Mouse (Mus musculus): Measurements from ENCODE around the gene Zfp746. TPM values are rescaled to one million over a fixed set of nuclear protein-coding genes. Genes with fewer than 3 reads are reported as not detected.
"Not testable (repeated sequence)": the region's sequence is repeated elsewhere in the genome, so short reads cannot be mapped to it uniquely, and the experiment has no call there.

The Zfp746 gene
- polyA plus RNA-seq (2016; fragmentation: Nextera tagmentation; extraction: Ambion mirVana) = 29.4 and 29.6 TPM in 2 replicates

DNA sequence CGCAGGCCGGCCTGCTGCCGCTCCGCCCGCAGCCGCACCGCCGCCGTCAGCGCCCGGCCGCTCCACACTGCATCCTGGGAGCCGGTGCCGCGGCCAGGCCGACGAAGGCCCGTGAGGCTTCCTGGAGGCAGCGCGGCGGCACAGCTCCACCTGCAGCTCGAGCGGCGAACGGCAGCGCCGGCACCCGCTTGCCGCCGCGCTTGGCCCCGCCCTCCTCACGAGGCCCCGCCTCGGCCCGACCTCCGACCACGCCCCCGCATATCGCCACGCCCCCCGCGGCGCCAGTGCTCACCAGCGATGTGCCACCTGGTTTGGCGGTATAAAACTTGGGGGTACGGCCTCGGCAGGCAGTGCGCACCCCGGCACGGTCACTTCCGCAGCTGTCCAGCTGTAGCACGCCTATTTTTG, at the start of gene Zfp746:
Zfp746 (minus strand) TSS at position 123 of the 408 bp plus-strand sequence.
- peak within 1 kb of the TSS; percentile 94 for H3K27ac ChIP-seq (replicated peaks)
- H3K4me3 ChIP-seq = peak within 1 kb of the TSS; percentile 96
- H3K36me3 ChIP-seq = peaks cover 21% of the 10 kb centered on the region
- ATAC-seq (ENCODE audit: low FRiP score, low read depth) = peak; percentile 95
- H3K9me3 ChIP-seq = no peaks in the 10 kb centered on the region
- 0% methylated on average over 48 of the region's 53 CpGs for WGBS
- H3K4me1 ChIP-seq = peaks cover 11% of the 10 kb centered on the region
- H3K9ac ChIP-seq (replicated peaks) = peak within 1 kb of the TSS; percentile 97
- no peaks in the 10 kb centered on the region for H3K27me3 ChIP-seq
- H3K4me2 ChIP-seq (replicated peaks) = peak within 1 kb of the TSS; percentile 73

DNA sequence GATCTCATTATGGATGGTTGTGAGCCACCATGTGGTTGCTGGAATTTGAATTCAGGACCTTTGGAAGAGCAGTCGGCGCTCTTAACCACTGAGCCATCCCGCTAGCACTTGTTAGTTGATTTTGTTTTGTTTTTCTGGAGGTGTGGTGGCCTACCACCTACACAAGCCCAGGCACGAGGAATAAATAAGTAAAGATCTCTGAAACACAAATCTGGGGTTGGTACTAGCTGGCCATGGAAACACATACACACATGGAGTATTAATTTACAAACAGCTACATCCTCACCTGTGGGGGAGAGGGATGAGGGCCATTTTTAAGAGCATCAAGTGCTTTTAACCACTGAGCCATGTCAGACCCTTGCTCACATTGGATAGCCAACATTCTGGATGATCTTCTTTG, 34.7 kb upstream of the Zfp746 start:
- not testable (repeated sequence) for H3K9me3 ChIP-seq; H3K4me3 ChIP-seq; H3K9ac ChIP-seq (replicated peaks); H3K27ac ChIP-seq (replicated peaks); H3K4me2 ChIP-seq (replicated peaks); H3K4me1 ChIP-seq; H3K36me3 ChIP-seq; ATAC-seq (ENCODE audit: low FRiP score, low read depth); H3K27me3 ChIP-seq
- 78% methylated on average over 4 of the region's 4 CpGs for WGBS

DNA sequence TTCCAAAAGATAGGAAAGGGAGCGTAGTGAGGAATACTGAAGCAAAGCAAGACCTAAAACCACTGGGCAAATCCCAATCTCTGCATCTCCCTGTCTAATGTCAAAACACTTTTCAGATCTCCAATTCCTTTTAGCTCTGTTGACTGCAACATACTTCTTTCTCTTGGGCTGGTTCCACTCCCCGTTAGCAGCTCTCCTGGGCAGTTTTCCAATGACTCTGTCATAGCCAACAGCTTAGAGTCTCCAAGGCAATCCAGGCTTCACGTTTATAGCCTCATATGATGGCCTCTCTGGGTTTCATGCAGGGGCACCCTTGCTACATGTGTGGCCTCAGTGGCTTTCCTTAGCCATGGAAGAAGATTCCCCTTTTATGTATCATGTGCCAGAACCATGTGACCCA, 29.6 kb upstream of the Zfp746 start:
- H3K27ac ChIP-seq (replicated peaks) = no peak overlapping the region
- 81% methylated on average over 3 of the region's 3 CpGs for WGBS
- H3K9me3 ChIP-seq = no peaks in the 10 kb centered on the region
- no peaks in the 10 kb centered on the region for H3K4me1 ChIP-seq
- H3K4me3 ChIP-seq = no peak overlapping the region
- no peak overlapping the region for H3K9ac ChIP-seq (replicated peaks)
- ATAC-seq (ENCODE audit: low FRiP score, low read depth) = no peak
- no peak overlapping the region for H3K4me2 ChIP-seq (replicated peaks)
- H3K27me3 ChIP-seq = no peaks in the 10 kb centered on the region
- H3K36me3 ChIP-seq = no peaks in the 10 kb centered on the region

DNA sequence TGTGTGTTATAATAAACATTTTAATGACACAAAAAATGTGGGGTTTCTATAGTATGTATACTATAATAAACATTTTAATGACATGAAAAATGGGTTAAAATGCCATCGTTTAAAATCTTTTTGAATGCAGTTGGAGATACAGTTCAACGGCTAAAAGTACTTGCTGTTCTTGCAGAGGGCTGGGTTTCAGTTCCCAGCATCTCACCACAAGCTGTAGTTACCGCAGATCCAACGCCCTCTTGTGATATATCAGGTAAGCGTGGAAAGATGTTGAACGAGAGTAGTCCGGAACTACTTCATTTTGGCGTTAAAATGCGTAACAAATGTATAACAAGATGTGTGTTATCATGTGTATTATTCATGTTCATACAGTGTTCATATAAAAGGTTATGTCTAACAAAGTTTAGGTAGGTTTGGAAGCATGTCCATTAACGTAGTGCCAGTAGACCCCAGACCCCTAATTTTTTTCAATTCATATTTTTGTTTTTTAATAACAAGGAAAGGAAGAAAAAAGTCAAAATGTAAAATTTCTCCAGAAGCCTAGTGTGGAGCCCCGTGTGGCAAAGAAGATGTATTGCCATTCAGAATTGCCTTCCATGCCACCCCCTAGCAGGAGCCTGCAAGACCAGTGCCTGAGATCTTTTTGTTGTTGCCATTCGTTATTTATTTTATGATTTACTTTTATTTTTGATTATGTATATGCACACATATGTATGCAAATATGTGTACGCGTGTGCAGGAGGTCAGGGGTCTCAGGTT, 743 bp upstream of the Zfp746 start:
- Histone ChIP-seq H3K27ac (replicated peaks) (no peak overlapping the region), H3K36me3 (peaks cover 14% of the 10 kb centered on the region), H3K4me1 (peaks cover 11% of the 10 kb centered on the region), H3K4me2 (replicated peaks) (peak overlapping the region; percentile 73), H3K27me3 (no peaks in the 10 kb centered on the region), H3K4me3 (peak overlapping the region; percentile 96), H3K9ac (replicated peaks) (no peak overlapping the region), H3K9me3 (no peaks in the 10 kb centered on the region)
- WGBS = 45% methylated on average over 14 of the region's 14 CpGs
- ATAC-seq (ENCODE audit: low FRiP score, low read depth) = no peak; the same call in 1 of the 2 replicates

DNA sequence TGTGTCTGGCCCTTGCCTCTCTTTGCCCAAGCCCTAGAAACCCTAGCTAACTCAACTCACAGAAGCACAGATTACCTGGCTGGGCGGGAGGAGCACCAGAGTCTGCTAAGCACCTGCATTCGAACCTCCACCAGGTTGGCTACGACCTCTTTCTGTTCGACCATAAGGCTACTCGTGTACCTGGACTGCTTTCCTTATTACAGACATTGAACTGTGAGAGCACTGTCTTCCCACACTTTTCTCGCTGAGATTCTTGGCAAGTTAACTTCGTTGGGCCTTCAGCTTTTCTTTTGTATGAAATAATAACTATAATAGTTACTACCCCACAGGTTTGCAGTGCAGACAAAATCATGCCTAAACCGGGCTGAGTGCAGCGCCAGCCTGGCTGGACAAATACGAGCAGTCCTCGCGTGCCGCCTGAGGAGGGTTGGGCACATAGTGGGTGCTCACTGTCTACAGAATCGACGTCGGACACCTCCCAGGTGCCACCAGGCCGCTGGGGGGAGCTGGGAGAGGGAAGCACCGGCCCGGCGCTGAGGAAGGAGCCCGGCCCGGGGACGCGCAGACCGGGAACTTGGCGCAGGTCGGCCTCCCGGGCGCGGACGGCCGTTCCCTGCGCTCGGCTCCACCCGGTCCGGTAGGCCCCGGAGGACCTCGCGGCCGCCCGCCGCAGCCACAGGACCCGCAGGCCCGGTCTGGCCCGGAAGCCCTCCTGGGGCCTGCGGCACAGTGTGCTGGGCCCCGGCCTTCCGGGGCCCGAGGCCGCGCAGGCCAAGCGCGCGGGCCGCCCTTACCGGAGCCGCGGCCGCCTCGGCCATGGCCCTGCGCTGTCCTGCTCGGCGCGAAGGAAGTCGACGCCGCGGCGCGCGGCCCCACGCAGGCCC, 630 bp downstream of the Zfp746 start:
- Histone ChIP-seq H3K4me2 (replicated peaks) (peak overlapping the region; percentile 73), H3K27me3 (no peaks in the 10 kb centered on the region), H3K4me3 (peak overlapping the region; percentile 96), H3K36me3 (peaks cover 28% of the 10 kb centered on the region), H3K4me1 (peaks cover 11% of the 10 kb centered on the region), H3K27ac (replicated peaks) (peak overlapping the region; percentile 94), H3K9me3 (no peaks in the 10 kb centered on the region), H3K9ac (replicated peaks) (peak overlapping the region; percentile 97)
- WGBS = 4% methylated on average over 45 of the region's 72 CpGs
- ATAC-seq (ENCODE audit: low FRiP score, low read depth) = peak; percentile 92

DNA sequence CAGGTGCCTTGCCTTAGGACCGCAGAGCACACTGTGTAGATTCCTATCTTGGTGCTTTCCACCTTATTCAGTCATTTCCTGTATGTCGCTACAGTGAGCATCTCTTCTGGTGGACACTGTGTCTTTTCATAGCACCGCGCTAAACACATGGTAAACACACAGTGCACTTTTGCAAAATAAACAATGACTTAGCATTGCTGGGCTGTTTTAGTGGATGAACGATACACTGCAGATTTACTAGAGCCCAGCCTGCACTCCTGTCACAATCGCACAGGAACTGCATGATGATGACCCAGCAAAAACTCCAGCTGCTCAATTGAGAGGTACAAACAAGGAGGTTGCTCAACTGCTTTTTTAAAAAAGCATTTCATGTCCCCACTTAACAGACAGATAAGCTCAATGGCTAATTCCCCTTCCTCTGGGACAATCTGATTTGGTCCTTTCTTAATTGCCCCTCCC, 2.6 kb downstream of the Zfp746 start:
- Histone ChIP-seq H3K4me2 (replicated peaks) (no peak overlapping the region), H3K36me3 (peaks cover 47% of the 10 kb centered on the region), H3K9ac (replicated peaks) (no peak overlapping the region), H3K4me1 (peaks cover 11% of the 10 kb centered on the region), H3K9me3 (no peaks in the 10 kb centered on the region), H3K27ac (replicated peaks) (no peak overlapping the region), H3K27me3 (no peaks in the 10 kb centered on the region), H3K4me3 (no peak overlapping the region)
- WGBS = 95% methylated on average over 6 of the region's 6 CpGs
- ATAC-seq (ENCODE audit: low FRiP score, low read depth) = no peak

DNA sequence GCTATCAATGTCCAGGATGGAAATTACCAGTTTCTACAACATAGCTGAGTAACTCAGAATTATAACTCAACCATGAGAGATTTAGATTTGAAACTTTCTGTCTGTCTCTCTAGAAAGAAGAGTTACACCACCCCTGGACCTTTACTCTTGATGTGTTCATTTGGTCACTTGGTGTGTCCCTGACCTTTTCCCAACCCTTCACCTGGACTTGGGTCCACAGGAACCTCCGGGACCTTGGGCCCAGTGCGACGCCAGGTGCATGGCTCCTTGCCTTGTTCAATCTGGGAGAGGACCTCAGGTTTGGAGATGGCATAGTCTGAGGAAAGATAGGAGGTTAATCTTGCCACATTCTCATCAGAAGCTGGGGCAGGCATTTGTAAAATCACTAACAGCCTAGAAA, 4.4 kb downstream of the Zfp746 start:
- Histone ChIP-seq H3K9ac (replicated peaks) (no peak overlapping the region), H3K27ac (replicated peaks) (no peak overlapping the region), H3K4me3 (no peak overlapping the region), H3K9me3 (no peaks in the 10 kb centered on the region), H3K36me3 (peaks cover 64% of the 10 kb centered on the region), H3K4me2 (replicated peaks) (no peak overlapping the region), H3K27me3 (no peaks in the 10 kb centered on the region), H3K4me1 (peaks cover 11% of the 10 kb centered on the region)
- WGBS = 94% methylated on average over 3 of the region's 3 CpGs
- no peak for ATAC-seq (ENCODE audit: low FRiP score, low read depth)

DNA sequence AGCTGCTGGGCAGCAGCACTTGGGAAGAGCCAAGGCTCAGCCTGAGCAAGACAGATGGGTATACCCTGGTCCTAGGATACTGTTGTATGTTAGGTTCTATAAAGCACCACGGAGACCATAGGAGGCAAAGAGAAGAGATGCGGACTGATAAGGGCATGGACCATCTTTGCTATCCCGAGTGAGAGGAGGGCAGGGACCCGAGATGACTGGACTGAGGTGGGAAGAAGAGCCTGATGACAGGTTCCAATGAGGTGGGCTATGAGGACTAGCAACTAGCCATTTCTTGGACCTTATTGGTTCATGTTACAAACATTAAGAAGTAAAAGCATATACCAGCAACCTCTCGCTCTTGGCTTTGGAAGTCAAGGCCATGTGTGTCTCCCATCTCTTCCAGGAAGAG, 5.4 kb downstream of the Zfp746 start:
- no peak overlapping the region for H3K27ac ChIP-seq (replicated peaks)
- no peak for ATAC-seq (ENCODE audit: low FRiP score, low read depth)
- no peak overlapping the region for H3K4me2 ChIP-seq (replicated peaks)
- H3K4me3 ChIP-seq = no peak overlapping the region
- H3K36me3 ChIP-seq = peaks cover 72% of the 10 kb centered on the region
- peaks cover 11% of the 10 kb centered on the region for H3K4me1 ChIP-seq
- H3K27me3 ChIP-seq = no peaks in the 10 kb centered on the region
- no peaks in the 10 kb centered on the region for H3K9me3 ChIP-seq
- no peak overlapping the region for H3K9ac ChIP-seq (replicated peaks)
- WGBS = 94% methylated on average over 5 of the region's 5 CpGs

DNA sequence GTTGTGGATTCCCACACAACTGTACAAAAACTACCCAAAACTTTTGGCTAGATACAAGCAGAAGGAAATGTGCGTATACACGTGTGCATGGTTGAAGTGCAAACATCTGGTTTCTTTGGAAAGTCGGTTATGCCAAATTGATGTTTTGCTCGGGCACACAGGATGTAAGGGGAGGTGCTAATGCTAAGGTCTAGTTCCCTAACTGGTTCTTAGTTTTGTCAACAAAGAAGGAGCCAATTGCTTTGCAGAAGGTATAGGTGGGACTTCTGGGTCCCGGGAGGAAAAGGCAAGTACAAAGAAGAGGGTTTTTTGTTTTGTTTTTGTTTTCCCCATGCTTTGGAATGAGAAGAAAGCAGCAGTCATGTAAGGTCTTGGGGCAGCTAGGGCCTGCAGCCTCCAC, 13.1 kb downstream of the Zfp746 start:
- no peak overlapping the region for H3K27ac ChIP-seq (replicated peaks)
- no peaks in the 10 kb centered on the region for H3K4me1 ChIP-seq
- H3K4me3 ChIP-seq = no peak overlapping the region
- no peak overlapping the region for H3K9ac ChIP-seq (replicated peaks)
- peaks cover 55% of the 10 kb centered on the region for H3K36me3 ChIP-seq
- H3K27me3 ChIP-seq = no peaks in the 10 kb centered on the region
- H3K9me3 ChIP-seq = no peaks in the 10 kb centered on the region
- ATAC-seq (ENCODE audit: low FRiP score, low read depth) = no peak
- 85% methylated on average over 5 of the region's 5 CpGs for WGBS
- H3K4me2 ChIP-seq (replicated peaks) = no peak overlapping the region

DNA sequence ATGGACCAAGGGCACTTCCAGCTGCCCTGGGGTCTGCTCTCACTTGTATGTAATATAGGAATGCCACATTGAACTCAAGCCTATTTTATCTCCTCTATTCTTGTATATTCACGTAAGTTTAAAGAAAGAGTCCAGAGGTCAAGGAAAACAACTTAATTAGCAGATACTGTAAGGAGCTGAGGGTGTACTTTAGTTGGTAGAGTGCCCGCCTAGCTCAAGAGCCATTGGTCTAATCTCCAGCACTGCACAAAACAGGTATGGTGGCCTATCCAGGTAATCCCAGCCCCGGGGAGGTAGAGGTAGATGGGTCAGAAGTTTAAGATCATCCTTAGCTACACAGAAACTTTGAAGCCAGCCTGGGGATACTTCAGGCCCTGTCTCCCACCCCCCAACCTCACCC, 18.9 kb downstream of the Zfp746 start:
- ATAC-seq (ENCODE audit: low FRiP score, low read depth) = no peak
- H3K27me3 ChIP-seq = no peaks in the 10 kb centered on the region
- 91% methylated on average over 3 of the region's 3 CpGs for WGBS

DNA sequence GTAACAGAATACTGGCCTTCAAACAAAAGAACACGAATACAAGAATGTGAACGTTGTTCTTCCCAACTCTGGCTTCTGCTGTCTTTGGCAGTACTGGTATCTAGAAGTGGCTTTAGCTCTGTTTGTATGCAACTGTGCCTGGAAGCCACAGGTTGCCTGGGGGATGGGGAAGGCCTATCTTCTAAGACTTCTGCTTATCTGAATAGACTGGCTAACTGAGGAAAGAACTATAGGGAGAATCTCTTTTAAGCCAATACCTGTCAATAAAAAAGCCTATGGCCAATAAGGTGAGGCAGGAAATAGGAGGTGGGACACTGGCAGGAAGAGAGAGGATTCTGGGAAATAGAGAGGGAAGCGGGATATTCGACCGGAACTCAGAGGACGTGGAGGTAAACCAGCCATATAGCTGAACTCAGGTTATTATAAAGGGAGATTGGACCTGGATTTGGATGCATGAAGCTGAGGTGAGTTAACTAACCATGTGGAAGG, 20.8 kb downstream of the Zfp746 start:
- Histone ChIP-seq H3K4me2 (replicated peaks) (no peak overlapping the region), H3K9me3 (no peaks in the 10 kb centered on the region), H3K9ac (replicated peaks) (no peak overlapping the region), H3K27ac (replicated peaks) (no peak overlapping the region), H3K4me3 (no peak overlapping the region), H3K4me1 (no peaks in the 10 kb centered on the region), H3K36me3 (peaks cover 77% of the 10 kb centered on the region), H3K27me3 (no peaks in the 10 kb centered on the region)
- no peak for ATAC-seq (ENCODE audit: low FRiP score, low read depth)
- WGBS = 96% methylated on average over 6 of the region's 6 CpGs

More for the DNA sequence above, 18.9 kb downstream of the Zfp746 start:
- H3K4me3 ChIP-seq = no peak overlapping the region
- no peak overlapping the region for H3K27ac ChIP-seq (replicated peaks)
- H3K4me1 ChIP-seq = no peaks in the 10 kb centered on the region
- H3K4me2 ChIP-seq (replicated peaks) = no peak overlapping the region
- peaks cover 65% of the 10 kb centered on the region for H3K36me3 ChIP-seq
- no peak overlapping the region for H3K9ac ChIP-seq (replicated peaks)
- no peaks in the 10 kb centered on the region for H3K9me3 ChIP-seq

DNA sequence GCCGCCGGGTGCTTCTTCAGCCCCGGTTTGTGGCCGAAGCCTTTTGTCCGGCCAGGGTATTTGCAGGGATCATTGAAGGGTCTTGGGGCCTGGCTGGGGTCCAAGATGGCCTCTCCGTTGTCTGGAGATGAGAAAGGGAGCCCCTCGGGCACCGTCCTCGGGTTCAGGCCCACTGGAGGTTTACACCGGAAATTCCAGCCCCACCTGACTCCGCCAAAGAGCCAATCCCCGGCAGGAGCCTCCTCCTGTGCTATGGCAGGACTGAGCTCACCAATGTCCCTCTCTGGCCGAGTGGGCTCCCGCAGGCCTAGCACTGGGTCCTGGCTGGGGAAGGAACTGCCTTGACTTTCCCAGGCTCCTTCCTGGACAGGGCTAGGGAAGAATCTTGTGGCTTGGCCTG, 21.9 kb downstream of the Zfp746 start:
- no peaks in the 10 kb centered on the region for H3K27me3 ChIP-seq
- no peaks in the 10 kb centered on the region for H3K4me1 ChIP-seq
- no peaks in the 10 kb centered on the region for H3K9me3 ChIP-seq
- WGBS = 94% methylated on average over 14 of the region's 14 CpGs
- no peak overlapping the region for H3K4me3 ChIP-seq
- H3K9ac ChIP-seq (replicated peaks) = no peak overlapping the region
- no peak overlapping the region for H3K27ac ChIP-seq (replicated peaks)
- peaks cover 77% of the 10 kb centered on the region for H3K36me3 ChIP-seq
- no peak overlapping the region for H3K4me2 ChIP-seq (replicated peaks)
- ATAC-seq (ENCODE audit: low FRiP score, low read depth) = no peak

All from midbrain, embryonic 12.5 days (tissue).